Mouse (Mus musculus) hindbrain, embryonic 15.5 days (tissue): ENCODE measurements at regions not wholly inside any gene's neighbourhood (a gene's known extent, or its start where the extent isn't known, plus 50 kb on each side); places are given as distances from the start of the nearest gene placed in this dataset.

Source experiments
- ATAC-seq: fragments of 200-750 bp; cut with Nextera tagmentation; 2 replicates; pipeline ENCODE4 v1.8.0; 2017; ENCODE audit warnings: low read depth, moderate number of reproducible peaks, moderate TSS enrichment; ENCODE audit not compliant: low FRiP score
- H3K27ac ChIP-seq: fragments of 300-500 bp; sonication (generic); replicated peaks from 2 replicates; pipeline ENCODE4 v1.5.1; 2015; ENCODE audit warnings: mild to moderate bottlenecking, inconsistent platforms
- H3K27me3 ChIP-seq: fragments of 300-500 bp; sonication (generic); 2 replicates; pipeline ENCODE4 v1.6.1; 2015; ENCODE audit warnings: control low read depth, inconsistent platforms
- H3K36me3 ChIP-seq: fragments of 300-500 bp; sonication (generic); 2 replicates; pipeline ENCODE4 v1.6.1; 2015; ENCODE audit warnings: control low read depth, inconsistent platforms
- H3K4me1 ChIP-seq: fragments of 300-500 bp; sonication (generic); replicated peaks from 2 replicates; pipeline ENCODE4 v1.6.1; 2015; ENCODE audit warnings: control low read depth, inconsistent platforms
- H3K4me2 ChIP-seq: fragments of 300-500 bp; sonication (generic); 2 replicates; pipeline ENCODE4 v1.6.1; 2015; ENCODE audit warnings: moderate library complexity, mild to moderate bottlenecking, inconsistent platforms
- H3K4me3 ChIP-seq: fragments of 300-500 bp; sonication (generic); 2 replicates; pipeline ENCODE4 v1.5.1; 2015; ENCODE audit warnings: mild to moderate bottlenecking, inconsistent platforms
- H3K9ac ChIP-seq: fragments of 300-500 bp; sonication (generic); 2 replicates; pipeline ENCODE4 v1.6.1; 2015; ENCODE audit warnings: inconsistent platforms
- H3K9me3 ChIP-seq: fragments of 300-500 bp; sonication (generic); 2 replicates; pipeline ENCODE4 v1.6.1; 2016; ENCODE audit warnings: control low read depth, inconsistent platforms
- WGBS: fragments of 180-500 bp; shearing (Covaris S2); methylation state at CpG from one replicate; pipeline ENCODE4 v1.1.7; 2015; 5-methylcytosine and 5-hydroxymethylcytosine counted together

DNA sequence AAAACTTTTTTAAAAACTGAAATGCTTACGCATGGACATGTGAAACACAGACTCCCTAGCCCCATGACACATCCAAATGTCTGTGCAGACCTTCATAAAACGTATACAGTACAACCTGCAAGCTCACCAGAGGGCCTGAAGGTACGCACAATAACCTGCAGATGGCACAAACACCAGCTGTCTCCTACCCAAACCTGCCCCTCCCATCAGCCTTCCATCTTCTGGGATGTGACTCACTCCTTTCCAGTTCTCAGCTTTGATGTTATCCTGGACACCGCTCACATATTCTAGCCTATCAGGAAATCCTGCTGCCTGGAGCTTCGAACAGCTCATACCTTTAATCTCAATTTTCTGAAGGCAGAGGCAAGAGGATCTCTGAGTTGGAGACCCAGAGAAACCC, 76.3 kb upstream of the Mvb12b start:
- H3K27ac ChIP-seq: no peak overlapping the region
- 88% methylated on average over 5 of the region's 5 CpGs for WGBS
- no peak overlapping the region for H3K4me3 ChIP-seq
- ATAC-seq: no peak
- H3K9ac ChIP-seq: no peak overlapping the region
- no peaks in the 10 kb centered on the region for H3K27me3 ChIP-seq
- peaks cover 26% of the 10 kb centered on the region for H3K4me1 ChIP-seq
- no peak overlapping the region for H3K4me2 ChIP-seq
- H3K36me3 ChIP-seq: no peaks in the 10 kb centered on the region
- no peaks in the 10 kb centered on the region for H3K9me3 ChIP-seq

GRCm38 (mm10) chr2:33962355-33963037, 74.8 kb upstream of the Mvb12b start:
- no peaks in the 10 kb centered on the region for H3K27me3 ChIP-seq
- 55% methylated on average over 14 of the region's 14 CpGs for WGBS
- H3K4me1 ChIP-seq: peaks cover 26% of the 10 kb centered on the region
- no peak overlapping the region for H3K27ac ChIP-seq
- no peaks in the 10 kb centered on the region for H3K36me3 ChIP-seq
- H3K4me3 ChIP-seq: no peak overlapping the region
- no peak for ATAC-seq
- H3K9me3 ChIP-seq: no peaks in the 10 kb centered on the region
- no peak overlapping the region for H3K4me2 ChIP-seq
- H3K9ac ChIP-seq: no peak overlapping the region

DNA sequence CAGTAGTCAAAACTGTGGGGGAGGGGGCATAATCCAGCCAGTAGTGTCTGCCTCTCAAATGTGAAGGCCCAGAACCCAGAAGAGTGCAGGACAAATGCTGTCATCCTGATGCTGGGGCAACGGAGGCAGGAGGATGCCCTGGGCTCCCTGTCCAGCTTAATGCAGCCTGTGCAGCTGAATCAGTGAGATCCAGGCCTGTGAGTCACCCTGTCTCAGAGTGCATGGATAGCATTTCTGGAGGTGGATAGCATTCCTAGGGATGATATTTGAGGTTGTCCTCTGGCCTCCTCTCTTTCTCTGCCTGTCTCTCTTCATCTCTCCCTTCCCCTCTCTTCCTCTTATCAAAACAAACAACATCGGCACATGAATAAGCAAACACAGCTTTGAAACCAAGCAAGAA, 73.8 kb upstream of the Mvb12b start:
- H3K36me3 ChIP-seq: no peaks in the 10 kb centered on the region
- 73% methylated on average over 2 of the region's 2 CpGs for WGBS
- no peak overlapping the region for H3K9ac ChIP-seq
- no peak overlapping the region for H3K4me2 ChIP-seq
- no peaks in the 10 kb centered on the region for H3K9me3 ChIP-seq
- peaks cover 17% of the 10 kb centered on the region for H3K4me1 ChIP-seq
- no peak overlapping the region for H3K4me3 ChIP-seq
- no peak for ATAC-seq
- H3K27ac ChIP-seq: no peak overlapping the region
- no peaks in the 10 kb centered on the region for H3K27me3 ChIP-seq

DNA sequence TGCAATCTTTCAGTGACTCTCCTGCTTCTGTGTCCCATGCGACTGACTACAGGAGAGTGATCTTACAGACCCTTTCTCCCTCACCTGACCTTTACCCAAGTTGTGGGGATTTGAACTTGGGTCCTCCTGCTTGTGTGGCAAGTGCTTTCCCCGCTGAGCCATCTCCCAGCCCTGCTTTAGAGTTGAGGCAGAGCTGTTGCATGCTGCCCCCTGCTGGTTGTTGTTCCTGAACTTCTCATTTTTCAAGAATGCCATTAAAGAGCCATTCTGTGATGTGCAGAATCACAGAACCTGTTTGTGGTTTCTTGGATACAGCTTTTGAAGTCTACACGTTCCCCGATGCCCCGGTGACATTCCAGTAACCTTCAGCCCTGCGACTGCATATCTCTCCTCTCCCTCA, 70.0 kb upstream of the Mvb12b start:
- Histone ChIP-seq H3K4me2 (no peak overlapping the region), H3K36me3 (no peaks in the 10 kb centered on the region), H3K27ac (no peak overlapping the region), H3K9me3 (no peaks in the 10 kb centered on the region), H3K27me3 (no peaks in the 10 kb centered on the region), H3K4me1 (peaks cover 3% of the 10 kb centered on the region; the same call in 1 of the 2 replicates), H3K9ac (no peak overlapping the region), H3K4me3 (no peak overlapping the region)
- 64% methylated on average over 6 of the region's 6 CpGs for WGBS
- ATAC-seq: no peak

DNA sequence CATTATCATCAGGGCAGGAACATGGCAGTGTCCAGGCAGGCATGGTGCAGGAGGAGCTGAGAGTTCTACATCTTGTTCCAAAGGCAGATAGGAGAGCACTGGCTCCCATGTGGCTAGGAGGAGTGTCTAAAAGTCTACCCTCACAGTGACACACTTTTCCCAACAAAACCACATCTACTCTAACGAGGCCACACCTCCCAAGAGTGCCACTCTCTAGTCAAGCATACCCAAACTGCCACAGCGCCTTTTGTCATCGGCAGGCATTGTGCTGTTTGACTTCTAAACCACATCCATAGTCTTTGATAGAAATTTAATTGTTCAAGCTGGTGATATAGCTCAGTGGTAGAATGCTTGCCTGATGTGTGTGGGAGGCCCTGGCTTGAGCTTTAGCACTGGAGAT, 56.6 kb upstream of the Mvb12b start:
- Histone ChIP-seq H3K4me3 (no peak overlapping the region), H3K4me1 (no peaks in the 10 kb centered on the region), H3K9ac (no peak overlapping the region), H3K27ac (no peak overlapping the region), H3K4me2 (no peak overlapping the region), H3K36me3 (no peaks in the 10 kb centered on the region), H3K27me3 (no peaks in the 10 kb centered on the region), H3K9me3 (no peaks in the 10 kb centered on the region)
- ATAC-seq: no peak
- WGBS: 78% methylated on average over 3 of the region's 3 CpGs

DNA sequence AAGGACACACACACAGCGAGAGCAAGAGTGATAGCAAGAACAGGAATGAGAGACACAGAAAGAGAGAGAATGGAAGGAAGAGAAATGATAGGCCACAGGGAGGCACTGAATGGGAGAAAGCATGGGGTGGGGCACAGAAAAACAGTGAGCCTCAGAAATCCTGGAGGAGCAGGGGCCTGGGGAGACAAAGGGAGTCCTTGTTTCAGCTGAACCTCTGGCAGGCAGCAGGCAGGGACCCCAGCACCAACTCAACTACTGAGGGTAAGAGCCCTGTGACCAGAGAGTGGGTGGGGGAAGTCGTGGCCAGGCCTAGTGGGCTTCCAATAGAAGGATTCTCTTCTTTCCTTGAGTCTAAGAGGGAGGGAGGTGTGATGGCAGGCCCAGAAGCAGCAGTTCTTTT, 54.3 kb upstream of the Mvb12b start:
- Histone ChIP-seq H3K36me3 (no peaks in the 10 kb centered on the region), H3K27me3 (no peaks in the 10 kb centered on the region), H3K9ac (no peak overlapping the region), H3K4me3 (no peak overlapping the region), H3K27ac (0 out of 2 replicates have a peak overlapping the region, but pooled peaks have one; percentile 4), H3K9me3 (no peaks in the 10 kb centered on the region), H3K4me2 (no peak overlapping the region), H3K4me1 (no peaks in the 10 kb centered on the region)
- 53% methylated on average over 2 of the region's 2 CpGs for WGBS
- no peak for ATAC-seq

- H3K36me3 ChIP-seq: no peaks in the 10 kb centered on the region
- H3K4me3 ChIP-seq: no peak overlapping the region
- WGBS: 55% methylated on average over 11 of the region's 11 CpGs
- H3K9me3 ChIP-seq: no peaks in the 10 kb centered on the region
- ATAC-seq: peak; percentile 56; the same call in 1 of the 2 replicates
- no peak overlapping the region for H3K4me2 ChIP-seq
- H3K9ac ChIP-seq: no peak overlapping the region
- H3K27me3 ChIP-seq: no peaks in the 10 kb centered on the region
- H3K27ac ChIP-seq: no peak overlapping the region
- no peaks in the 10 kb centered on the region for H3K4me1 ChIP-seq
Measured at GRCm38 (mm10) chr2:33941316-33941715, 53.6 kb upstream of the Mvb12b start.

DNA sequence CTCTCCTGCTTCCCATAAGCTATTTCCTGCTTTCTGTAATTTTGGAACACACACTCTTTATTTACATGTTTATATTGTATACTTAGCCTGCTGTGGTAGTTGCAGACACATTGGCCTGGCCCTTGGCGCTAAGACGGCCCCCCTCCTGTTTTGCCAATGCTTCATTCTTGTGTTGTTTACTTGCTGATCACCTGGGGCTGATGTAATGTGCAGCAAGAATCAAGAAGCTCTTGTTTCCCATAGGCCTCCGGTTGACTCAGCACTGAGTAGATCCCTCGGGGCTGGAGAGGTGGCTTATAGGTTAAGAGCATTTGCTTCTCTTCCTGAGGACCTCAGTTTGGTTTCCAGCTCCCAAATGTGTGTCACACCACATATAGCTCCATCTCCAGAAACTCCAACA, 52.1 kb upstream of the Mvb12b start:
- H3K9me3 ChIP-seq: no peaks in the 10 kb centered on the region
- H3K27me3 ChIP-seq: no peaks in the 10 kb centered on the region
- H3K4me2 ChIP-seq: no peak overlapping the region
- H3K27ac ChIP-seq: no peak overlapping the region
- H3K9ac ChIP-seq: no peak overlapping the region
- H3K36me3 ChIP-seq: no peaks in the 10 kb centered on the region
- no peaks in the 10 kb centered on the region; the same call in 1 of the 2 replicates for H3K4me1 ChIP-seq
- no peak overlapping the region for H3K4me3 ChIP-seq
- ATAC-seq: no peak
- WGBS: 91% methylated on average over 4 of the region's 4 CpGs
